Mouse (Mus musculus): ENCODE data around the gene Hcst. TPM values are rescaled to one million over a fixed set of nuclear protein-coding genes. Genes with fewer than 3 reads are reported as not detected.

Hcst gene
- total and polyA plus RNA-seq, 3 experiments, result 7.1 to 28.1 TPM; not detected in 1

- TF ChIP-seq ZKSCAN1 (IDR thresholded peaks at IDR 0.05; ENCODE audit: low read depth, low read length) (no peak), MYC (IDR thresholded peaks at IDR 0.05; ENCODE audit: low read depth, low read length) (no peak)
Measured at GRCm38 (mm10) chr7:30412735-30413147, 6.9 kb downstream of the Hcst start (continued).

GRCm38 (mm10) chr7:30411023-30411422 is 8.6 kb downstream of the Hcst start:
- no peak for TF ChIP-seq HCFC1 (IDR thresholded peaks at IDR 0.05; ENCODE audit: low read depth, low read length)
- TF ChIP-seq GABPA (IDR thresholded peaks at IDR 0.05; ENCODE audit: low read depth, low read length), result no peak
- no peak for TF ChIP-seq TAL1 (IDR thresholded peaks at IDR 0.05; ENCODE audit: low read length)
- TF ChIP-seq RCOR1 (IDR thresholded peaks at IDR 0.05; ENCODE audit: low read depth, low read length), result no peak
- no peak overlapping the region for H3K27ac ChIP-seq (ENCODE audit: control insufficient read depth, low read depth, low read length)
- no peaks in the 10 kb centered on the region for H3K79me2 ChIP-seq (ENCODE audit: control insufficient read depth, insufficient read depth, low read length, poor library complexity)
- no peaks in the 10 kb centered on the region; a peak in 1 of 4 replicates for H3K27me3 ChIP-seq (ENCODE audit: control insufficient read depth in 1 of 2, insufficient read depth in 2 of 2, low read length in 2 of 2)
- H3K9ac ChIP-seq (ENCODE audit: control insufficient read depth, low read depth, low read length, poor library complexity, severe bottlenecking), result no peak overlapping the region
- H3K4me3 ChIP-seq (ENCODE audit: control insufficient read depth in 1 of 2, insufficient read depth in 1 of 2, low read depth in 2 of 2, low read length in 2 of 2), result no peak overlapping the region
- H3K9me3 ChIP-seq (replicated peaks; ENCODE audit: insufficient read depth, low read length), result no peaks in the 10 kb centered on the region
- peaks cover 3 to 18% of the 10 kb centered on the region in 2 experiments; a peak in 3 of 4 replicates for H3K4me1 ChIP-seq (ENCODE audit: control insufficient read depth in 1 of 2, insufficient read depth in 2 of 2, low read length in 2 of 2)
- peaks cover 0 to 8% of the 10 kb centered on the region in 2 experiments; a peak in 2 of 4 replicates for H3K36me3 ChIP-seq (ENCODE audit: control insufficient read depth in 1 of 2, insufficient read depth in 2 of 2, low read length in 2 of 2)
- DNase-seq (ENCODE audit: low read depth, low spot score), result no peak

GRCm38 (mm10) chr7:30409789-30410188 is 9.9 kb downstream of the Hcst start:
- DNase-seq (ENCODE audit: low read depth, low spot score), result no peak
- no peak for TF ChIP-seq SMC3 (IDR thresholded peaks at IDR 0.05; ENCODE audit: low read depth, low read length)
- TF ChIP-seq MEF2A (IDR thresholded peaks at IDR 0.05; ENCODE audit: extremely low read depth, insufficient replicate concordance, low read depth, low read length, poor library complexity, severe bottlenecking), result no peak
- TF ChIP-seq MAFK (IDR thresholded peaks at IDR 0.05; ENCODE audit: borderline replicate concordance, low read depth, low read length), result no peak
- no peak for TF ChIP-seq TCF12 (IDR thresholded peaks at IDR 0.05; ENCODE audit: low read depth, low read length)
- TF ChIP-seq ZMIZ1 (IDR thresholded peaks at IDR 0.05; ENCODE audit: low read depth, low read length), result no peak

GRCm38 (mm10) chr7:30408639-30409038 is 11.0 kb downstream of the Hcst start:
- H3K9me3 ChIP-seq (replicated peaks; ENCODE audit: insufficient read depth, low read length), result no peaks in the 10 kb centered on the region
- TF ChIP-seq MYC (IDR thresholded peaks at IDR 0.05; ENCODE audit: low read depth, low read length) (no peak), MAZ (IDR thresholded peaks at IDR 0.05; ENCODE audit: low read depth, low read length) (no peak), RAD21 (IDR thresholded peaks at IDR 0.05; ENCODE audit: low read depth, low read length) (no peak), RCOR1 (IDR thresholded peaks at IDR 0.05; ENCODE audit: low read depth, low read length) (no peak), KAT2A (conservative IDR thresholded peaks at IDR 0.05; ENCODE audit: low read depth, low read length) (no peak), E2F4 (IDR thresholded peaks at IDR 0.05; ENCODE audit: borderline replicate concordance, low read depth, low read length) (no peak), USF2 (IDR thresholded peaks at IDR 0.05; ENCODE audit: borderline replicate concordance in 1 of 2, insufficient read depth in 1 of 2, low read depth in 1 of 2, low read length in 2 of 2) (no peak), NELFE (IDR thresholded peaks at IDR 0.05; ENCODE audit: low read depth, low read length) (no peak), TBP (IDR thresholded peaks at IDR 0.05; ENCODE audit: low read depth, low read length) (no peak), CHD1 (IDR thresholded peaks at IDR 0.05; ENCODE audit: low read depth, low read length) (no peak), CHD2 (IDR thresholded peaks at IDR 0.05; ENCODE audit: low read length) (no peak), SMC3 (IDR thresholded peaks at IDR 0.05; ENCODE audit: low read depth, low read length) (no peak), NRF1 (IDR thresholded peaks at IDR 0.05; ENCODE audit: insufficient read depth, low read depth, low read length, poor library complexity, severe bottlenecking) (no peak)
- peaks cover 3 to 16% of the 10 kb centered on the region in 2 experiments; a peak in 3 of 4 replicates for H3K4me1 ChIP-seq (ENCODE audit: control insufficient read depth in 1 of 2, insufficient read depth in 2 of 2, low read length in 2 of 2)
- peaks cover 0 to 1% of the 10 kb centered on the region in 2 experiments; a peak in 2 of 4 replicates for H3K27me3 ChIP-seq (ENCODE audit: control insufficient read depth in 1 of 2, insufficient read depth in 2 of 2, low read length in 2 of 2)
- no peak overlapping the region for H3K27ac ChIP-seq (ENCODE audit: control insufficient read depth, low read depth, low read length)
- H3K36me3 ChIP-seq (ENCODE audit: control insufficient read depth in 1 of 2, insufficient read depth in 2 of 2, low read length in 2 of 2), result peaks cover 0 to 8% of the 10 kb centered on the region in 2 experiments; a peak in 2 of 4 replicates
- H3K4me3 ChIP-seq (ENCODE audit: control insufficient read depth in 1 of 2, insufficient read depth in 1 of 2, low read depth in 2 of 2, low read length in 2 of 2), result no peak overlapping the region
- no peaks in the 10 kb centered on the region for H3K79me2 ChIP-seq (ENCODE audit: control insufficient read depth, insufficient read depth, low read length, poor library complexity)
- H3K9ac ChIP-seq (ENCODE audit: control insufficient read depth, low read depth, low read length, poor library complexity, severe bottlenecking), result no peak overlapping the region
- DNase-seq (ENCODE audit: low read depth, low spot score), result no peak

More at GRCm38 (mm10) chr7:30409789-30410188, 9.9 kb downstream of the Hcst start:
- Histone ChIP-seq H3K4me3 (ENCODE audit: control insufficient read depth in 1 of 2, insufficient read depth in 1 of 2, low read depth in 2 of 2, low read length in 2 of 2) (no peak overlapping the region), H3K27me3 (ENCODE audit: control insufficient read depth in 1 of 2, insufficient read depth in 2 of 2, low read length in 2 of 2) (peaks cover 0 to 1% of the 10 kb centered on the region in 2 experiments; a peak in 2 of 4 replicates), H3K4me1 (ENCODE audit: control insufficient read depth in 1 of 2, insufficient read depth in 2 of 2, low read length in 2 of 2) (peaks cover 3 to 18% of the 10 kb centered on the region in 2 experiments; a peak in 3 of 4 replicates), H3K9me3 (replicated peaks; ENCODE audit: insufficient read depth, low read length) (no peaks in the 10 kb centered on the region), H3K27ac (ENCODE audit: control insufficient read depth, low read depth, low read length) (no peak overlapping the region), H3K79me2 (ENCODE audit: control insufficient read depth, insufficient read depth, low read length, poor library complexity) (no peaks in the 10 kb centered on the region), H3K36me3 (ENCODE audit: control insufficient read depth in 1 of 2, insufficient read depth in 2 of 2, low read length in 2 of 2) (peaks cover 0 to 8% of the 10 kb centered on the region in 2 experiments; a peak in 2 of 4 replicates), H3K9ac (ENCODE audit: control insufficient read depth, low read depth, low read length, poor library complexity, severe bottlenecking) (no peak overlapping the region)

Measured in MEL (cell line).